Mouse (Mus musculus): Measurements from ENCODE around the gene Dlx3. TPM values are rescaled to one million over a fixed set of nuclear protein-coding genes. Genes with fewer than 3 reads are reported as not detected.

Gene Dlx3
- polyA plus RNA-seq, 1 experiment from 2014 or later: 0.63 TPM

DNA sequence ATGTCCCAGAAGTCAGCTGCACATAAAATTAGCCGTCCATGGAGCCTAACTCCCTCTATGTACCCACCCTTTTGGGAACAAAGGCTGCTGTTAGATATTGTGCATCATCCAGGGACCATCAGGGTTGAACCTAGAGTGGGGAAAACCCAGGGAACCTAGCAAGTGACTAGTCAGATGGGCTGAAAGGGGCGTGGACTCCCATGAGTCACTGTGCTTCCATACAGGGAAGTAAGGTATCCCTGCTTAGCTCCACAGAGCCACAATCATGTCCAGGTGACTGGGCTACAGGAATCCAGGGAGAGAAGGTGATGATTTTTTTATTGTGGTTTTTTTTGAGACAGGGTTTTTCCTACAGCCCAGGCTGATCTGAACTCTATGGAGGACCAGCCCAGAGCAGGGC lies 10.9 kb upstream of the Dlx3 start:
- Histone ChIP-seq H3K4me1 (replicated peaks; ENCODE audit: control insufficient read depth, insufficient read depth, low read length) (peaks cover 17% of the 10 kb centered on the region), H3K4me2 (no peak overlapping the region), H3K9ac (ENCODE audit: low read depth, low read length) (no peak overlapping the region), H3K27ac (ENCODE audit: low read depth, low read length) (no peak overlapping the region), H3K27me3 (replicated peaks; ENCODE audit: control insufficient read depth, insufficient read depth, low read length) (peaks cover 25% of the 10 kb centered on the region), H3K36me3 (ENCODE audit: control insufficient read depth, insufficient read depth, low read length) (no peaks in the 10 kb centered on the region), H3K4me3 (ENCODE audit: low read depth, low read length) (no peak overlapping the region), H3K9me3 (ENCODE audit: control insufficient read depth, low read length) (no peaks in the 10 kb centered on the region)
- DNase-seq (ENCODE audit: low spot score): no peak
- ATAC-seq (replicated peaks; ENCODE audit: low FRiP score): no peak
- WGBS: 76% methylated on average over 2 of the region's 2 CpGs

DNA sequence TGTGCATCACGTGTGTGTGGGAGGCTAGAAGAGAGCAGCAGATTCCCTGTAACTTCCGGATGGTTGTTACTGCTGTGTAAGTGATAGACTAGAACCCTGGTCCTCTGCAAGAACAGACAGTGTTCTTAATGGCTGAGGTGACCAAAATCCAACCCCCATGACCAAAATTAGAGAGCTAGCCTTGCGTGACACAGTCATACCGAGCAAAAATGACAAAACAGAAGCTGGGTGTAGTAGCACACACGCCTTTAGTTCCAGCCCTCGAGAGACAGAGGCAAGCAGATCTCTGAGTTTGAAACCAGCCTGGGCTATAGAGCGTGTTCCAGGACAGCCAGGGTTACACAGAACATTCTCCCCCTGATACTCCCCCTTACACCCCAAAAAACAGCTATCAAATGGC lies 9.8 kb upstream of the Dlx3 start:
- H3K36me3 ChIP-seq (ENCODE audit: control insufficient read depth, insufficient read depth, low read length): no peaks in the 10 kb centered on the region

DNA sequence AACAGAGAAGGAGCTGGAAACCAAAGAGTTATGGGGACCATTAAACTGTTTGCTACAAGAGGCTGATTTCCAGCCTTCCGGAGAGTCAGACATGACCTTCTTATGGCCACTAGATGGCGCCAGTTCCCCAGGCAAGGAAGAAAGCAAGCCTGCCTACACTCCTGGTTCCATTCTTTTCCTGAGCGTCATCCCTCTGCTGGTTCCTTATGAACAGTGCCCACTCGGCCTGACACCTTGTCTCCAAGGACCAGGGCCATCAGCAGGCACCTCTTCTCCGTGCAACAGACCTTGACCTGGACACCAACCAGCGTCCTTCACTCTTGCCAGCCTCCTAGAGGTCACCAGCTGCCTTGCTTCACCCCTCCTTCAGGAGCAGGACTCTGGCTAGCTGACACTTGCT lies 2.9 kb upstream of the Dlx3 start:
- DNase-seq (ENCODE audit: low spot score) (peak; percentile 59), ATAC-seq (replicated peaks; ENCODE audit: low FRiP score) (no peak)
- H3K27ac ChIP-seq (ENCODE audit: low read depth, low read length): no peak overlapping the region
- H3K36me3 ChIP-seq (ENCODE audit: control insufficient read depth, insufficient read depth, low read length): no peaks in the 10 kb centered on the region
- peaks cover 51% of the 10 kb centered on the region for H3K27me3 ChIP-seq (replicated peaks; ENCODE audit: control insufficient read depth, insufficient read depth, low read length)
- 5% methylated on average over 6 of the region's 6 CpGs for WGBS
- H3K4me3 ChIP-seq (ENCODE audit: low read depth, low read length): no peak overlapping the region
- peaks cover 4% of the 10 kb centered on the region; the same call in 1 of the 2 replicates for H3K4me1 ChIP-seq (replicated peaks; ENCODE audit: control insufficient read depth, insufficient read depth, low read length)
- H3K9me3 ChIP-seq (ENCODE audit: control insufficient read depth, low read length): no peaks in the 10 kb centered on the region
- H3K9ac ChIP-seq (ENCODE audit: low read depth, low read length): no peak overlapping the region
- no peak overlapping the region for H3K4me2 ChIP-seq

More for the DNA sequence above, 9.8 kb upstream of the Dlx3 start:
- DNase-seq (ENCODE audit: low spot score) (no peak), ATAC-seq (replicated peaks; ENCODE audit: low FRiP score) (no peak)
- H3K27ac ChIP-seq (ENCODE audit: low read depth, low read length): no peak overlapping the region
- WGBS: 81% methylated on average over 7 of the region's 7 CpGs
- no peak overlapping the region for H3K4me3 ChIP-seq (ENCODE audit: low read depth, low read length)
- H3K9ac ChIP-seq (ENCODE audit: low read depth, low read length): no peak overlapping the region
- H3K4me1 ChIP-seq (replicated peaks; ENCODE audit: control insufficient read depth, insufficient read depth, low read length): peaks cover 7% of the 10 kb centered on the region
- H3K27me3 ChIP-seq (replicated peaks; ENCODE audit: control insufficient read depth, insufficient read depth, low read length): peaks cover 19% of the 10 kb centered on the region
- no peaks in the 10 kb centered on the region for H3K9me3 ChIP-seq (ENCODE audit: control insufficient read depth, low read length)
- H3K4me2 ChIP-seq: no peak overlapping the region

DNA sequence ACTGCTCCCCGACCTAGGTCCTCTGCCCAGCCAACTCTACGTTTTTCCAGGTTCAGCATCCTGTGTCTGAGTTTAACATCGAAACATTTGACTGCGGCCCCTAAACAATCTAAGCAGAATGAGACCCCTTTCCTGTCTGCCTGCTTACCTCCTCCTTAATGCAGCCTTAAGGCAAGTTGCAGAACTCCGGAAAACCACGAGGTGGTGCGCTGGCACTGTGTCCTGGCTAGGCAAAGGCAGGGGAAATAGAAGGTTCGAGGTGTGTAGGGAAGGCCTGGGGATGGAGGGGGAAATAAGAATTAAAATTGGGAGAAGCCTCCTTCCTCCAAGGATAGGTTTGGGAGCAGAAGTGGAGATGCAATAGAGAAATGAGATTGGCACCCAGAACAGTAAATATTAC lies 1.4 kb upstream of the Dlx3 start:
- no peak for ATAC-seq (replicated peaks; ENCODE audit: low FRiP score)

DNA sequence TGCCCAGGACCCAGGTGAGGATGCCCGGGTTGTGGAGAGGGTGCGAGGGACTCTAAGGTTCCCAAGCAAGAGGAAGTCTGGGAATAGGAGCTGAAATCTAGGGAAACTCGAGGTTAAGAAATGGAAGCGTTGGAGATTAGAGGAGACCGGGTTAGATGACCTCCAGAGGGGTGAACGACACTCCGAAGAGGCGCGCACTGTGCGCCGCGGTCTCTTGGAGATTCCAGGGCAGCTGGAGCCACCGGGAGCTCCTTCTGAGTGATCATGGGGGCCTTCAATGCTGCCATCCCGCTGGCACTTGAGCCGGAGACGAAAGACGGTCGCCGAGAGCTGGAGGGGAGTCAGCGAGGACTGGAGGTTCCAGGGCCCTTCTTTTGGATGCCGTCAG lies 708 bp downstream of the Dlx3 start:
- Histone ChIP-seq H3K4me3 (ENCODE audit: low read depth, low read length) (peak overlapping the region; percentile 34), H3K27ac (ENCODE audit: low read depth, low read length) (no peak overlapping the region), H3K9me3 (ENCODE audit: control insufficient read depth, low read length) (no peaks in the 10 kb centered on the region), H3K9ac (ENCODE audit: low read depth, low read length) (no peak overlapping the region), H3K36me3 (ENCODE audit: control insufficient read depth, insufficient read depth, low read length) (no peaks in the 10 kb centered on the region), H3K4me2 (peak overlapping the region; percentile 57; the same call in 1 of the 2 replicates), H3K27me3 (replicated peaks; ENCODE audit: control insufficient read depth, insufficient read depth, low read length) (peaks cover 85% of the 10 kb centered on the region), H3K4me1 (replicated peaks; ENCODE audit: control insufficient read depth, insufficient read depth, low read length) (peaks cover 4% of the 10 kb centered on the region; the same call in 1 of the 2 replicates)
- no peak for DNase-seq (ENCODE audit: low spot score)
- ATAC-seq (replicated peaks; ENCODE audit: low FRiP score): no peak
- 3% methylated on average over 21 of the region's 21 CpGs for WGBS

More for the DNA sequence above, 1.4 kb upstream of the Dlx3 start:
- H3K4me3 ChIP-seq (ENCODE audit: low read depth, low read length): no peak overlapping the region
- DNase-seq (ENCODE audit: low spot score): peak; percentile 68
- H3K4me1 ChIP-seq (replicated peaks; ENCODE audit: control insufficient read depth, insufficient read depth, low read length): peaks cover 4% of the 10 kb centered on the region; the same call in 1 of the 2 replicates
- H3K9ac ChIP-seq (ENCODE audit: low read depth, low read length): no peak overlapping the region
- 5% methylated on average over 8 of the region's 8 CpGs for WGBS
- no peaks in the 10 kb centered on the region for H3K9me3 ChIP-seq (ENCODE audit: control insufficient read depth, low read length)
- H3K4me2 ChIP-seq: peak overlapping the region; percentile 20; the same call in 1 of the 2 replicates
- no peaks in the 10 kb centered on the region for H3K36me3 ChIP-seq (ENCODE audit: control insufficient read depth, insufficient read depth, low read length)
- H3K27ac ChIP-seq (ENCODE audit: low read depth, low read length): no peak overlapping the region
- H3K27me3 ChIP-seq (replicated peaks; ENCODE audit: control insufficient read depth, insufficient read depth, low read length): peaks cover 66% of the 10 kb centered on the region

DNA sequence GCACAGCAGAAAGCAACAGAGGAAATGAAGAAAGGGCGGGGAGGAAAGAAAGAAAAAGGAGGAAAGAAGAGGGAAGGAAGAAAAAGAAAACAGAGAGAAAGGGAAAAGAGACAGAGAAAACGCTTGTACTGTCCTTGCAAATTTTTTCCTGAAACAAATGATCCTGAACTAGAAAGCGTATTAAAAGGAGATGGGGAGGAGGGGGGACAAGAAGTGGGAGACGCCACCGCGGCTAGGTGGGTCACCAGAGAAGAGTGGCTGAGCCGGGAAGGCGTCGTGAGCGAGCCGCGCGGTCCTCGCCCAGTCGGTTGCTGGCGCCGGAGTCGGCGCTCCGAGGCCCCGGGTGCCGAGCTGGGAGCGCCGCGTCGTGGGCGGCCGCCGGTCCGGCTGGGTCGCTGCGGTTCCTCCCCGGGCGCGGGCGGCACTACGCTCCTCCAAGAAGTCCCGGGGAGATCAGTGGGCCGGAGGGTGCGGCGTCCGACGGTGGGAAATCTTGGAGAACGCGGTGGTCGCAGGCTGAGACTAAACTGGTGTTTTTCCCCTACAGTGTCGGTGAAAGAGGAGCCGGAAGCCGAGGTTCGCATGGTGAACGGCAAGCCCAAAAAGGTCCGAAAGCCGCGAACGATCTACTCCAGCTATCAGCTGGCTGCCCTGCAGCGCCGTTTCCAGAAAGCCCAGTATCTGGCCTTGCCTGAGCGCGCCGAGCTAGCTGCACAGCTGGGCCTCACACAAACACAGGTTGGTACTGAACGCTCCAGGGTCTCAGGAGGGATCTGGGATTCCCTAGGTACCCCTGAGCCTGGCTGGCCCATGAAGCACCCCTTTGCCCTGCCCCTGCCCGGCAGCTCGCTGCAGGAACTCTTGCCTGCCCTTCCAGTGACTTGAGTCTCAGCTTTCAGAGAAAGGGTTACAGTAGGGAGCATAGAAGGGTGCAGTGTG lies 1.5 kb downstream of the Dlx3 start:
- peak overlapping the region; percentile 30 for H3K4me3 ChIP-seq (ENCODE audit: low read depth, low read length)
- H3K9ac ChIP-seq (ENCODE audit: low read depth, low read length): no peak overlapping the region

DNA sequence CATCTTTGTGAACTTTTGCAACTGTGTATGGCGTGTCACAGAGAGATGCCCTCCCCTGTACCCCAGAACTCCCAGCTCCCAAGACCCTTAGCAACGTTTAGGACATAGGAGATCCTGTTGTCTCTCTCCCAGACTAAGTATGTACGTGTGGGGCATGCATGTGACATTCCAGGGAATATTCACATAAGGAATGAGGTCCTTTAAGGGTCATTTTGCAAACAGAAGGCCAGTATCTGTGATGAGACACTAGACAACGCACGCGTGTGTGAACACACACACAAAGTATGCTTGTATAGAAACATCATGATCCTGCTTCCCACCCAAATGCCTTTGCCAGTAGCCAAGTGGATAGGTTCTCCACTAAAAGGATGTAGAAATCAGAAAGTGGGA lies 2.2 kb downstream of the Dlx3 start:
- WGBS: 34% methylated on average over 6 of the region's 6 CpGs

More for the DNA sequence above, 1.5 kb downstream of the Dlx3 start:
- Histone ChIP-seq H3K4me1 (replicated peaks; ENCODE audit: control insufficient read depth, insufficient read depth, low read length) (peaks cover 5% of the 10 kb centered on the region; the same call in 1 of the 2 replicates), H3K9me3 (ENCODE audit: control insufficient read depth, low read length) (no peaks in the 10 kb centered on the region), H3K4me2 (peak overlapping the region; percentile 50), H3K36me3 (ENCODE audit: control insufficient read depth, insufficient read depth, low read length) (no peaks in the 10 kb centered on the region), H3K27me3 (replicated peaks; ENCODE audit: control insufficient read depth, insufficient read depth, low read length) (peaks cover 91% of the 10 kb centered on the region), H3K27ac (ENCODE audit: low read depth, low read length) (no peak overlapping the region)
- DNase-seq (ENCODE audit: low spot score) (no peak), ATAC-seq (replicated peaks; ENCODE audit: low FRiP score) (no peak)
- under 1% methylated on average over 63 of the region's 63 CpGs for WGBS

DNA sequence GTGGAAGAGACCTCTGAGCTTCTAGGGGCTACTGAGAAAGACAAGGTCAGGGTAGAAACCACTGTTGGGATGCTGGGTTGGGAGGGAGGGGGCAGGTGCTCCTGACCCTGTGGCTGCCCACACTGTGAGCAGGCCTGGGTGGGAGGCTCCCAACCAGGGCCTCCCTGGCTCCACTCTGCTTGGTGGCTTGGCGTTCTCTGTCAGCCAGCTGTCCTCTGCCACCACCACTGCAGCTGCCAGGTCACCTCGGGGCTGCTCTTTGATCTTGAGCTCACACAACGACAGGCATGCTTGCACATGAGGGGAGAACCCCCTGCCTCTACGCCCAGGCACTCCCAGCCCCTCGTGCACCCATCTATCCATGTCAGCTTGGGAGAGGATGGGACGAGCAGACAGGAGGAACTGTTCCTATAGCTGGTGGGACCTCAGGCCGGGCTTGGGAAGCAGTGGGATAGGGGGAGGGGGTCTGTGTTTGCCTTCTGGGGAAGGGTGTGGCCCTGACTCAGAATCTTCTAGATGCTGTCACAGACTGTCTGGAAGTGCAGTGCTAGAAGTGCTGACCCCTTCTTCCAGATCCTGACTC lies 5.5 kb downstream of the Dlx3 start:
- H3K4me1 ChIP-seq (replicated peaks; ENCODE audit: control insufficient read depth, insufficient read depth, low read length): peaks cover 5% of the 10 kb centered on the region; the same call in 1 of the 2 replicates
- H3K36me3 ChIP-seq (ENCODE audit: control insufficient read depth, insufficient read depth, low read length): no peaks in the 10 kb centered on the region
- H3K4me3 ChIP-seq (ENCODE audit: low read depth, low read length): no peak overlapping the region
- DNase-seq (ENCODE audit: low spot score): no peak
- H3K4me2 ChIP-seq: no peak overlapping the region
- H3K27ac ChIP-seq (ENCODE audit: low read depth, low read length): no peak overlapping the region
- no peak for ATAC-seq (replicated peaks; ENCODE audit: low FRiP score)
- 30% methylated on average over 7 of the region's 7 CpGs for WGBS
- H3K9me3 ChIP-seq (ENCODE audit: control insufficient read depth, low read length): no peaks in the 10 kb centered on the region
- H3K9ac ChIP-seq (ENCODE audit: low read depth, low read length): no peak overlapping the region
- H3K27me3 ChIP-seq (replicated peaks; ENCODE audit: control insufficient read depth, insufficient read depth, low read length): peaks cover 89% of the 10 kb centered on the region

More for the DNA sequence above, 2.2 kb downstream of the Dlx3 start:
- Histone ChIP-seq H3K4me3 (ENCODE audit: low read depth, low read length) (no peak overlapping the region), H3K9ac (ENCODE audit: low read depth, low read length) (no peak overlapping the region), H3K9me3 (ENCODE audit: control insufficient read depth, low read length) (no peaks in the 10 kb centered on the region), H3K4me2 (no peak overlapping the region), H3K4me1 (replicated peaks; ENCODE audit: control insufficient read depth, insufficient read depth, low read length) (peaks cover 8% of the 10 kb centered on the region; the same call in 1 of the 2 replicates), H3K36me3 (ENCODE audit: control insufficient read depth, insufficient read depth, low read length) (no peaks in the 10 kb centered on the region), H3K27ac (ENCODE audit: low read depth, low read length) (no peak overlapping the region), H3K27me3 (replicated peaks; ENCODE audit: control insufficient read depth, insufficient read depth, low read length) (peaks cover 95% of the 10 kb centered on the region)
- no peak for DNase-seq (ENCODE audit: low spot score)
- no peak for ATAC-seq (replicated peaks; ENCODE audit: low FRiP score)
